In genomic region chr4:141012558-141012957, GRCm38 (mm10) we compare ENCODE assay signal across 9 mouse cellular contexts. TPM values are rescaled to one million over a fixed set of nuclear protein-coding genes. Genes with fewer than 3 reads are reported as not detected.
DNase-seq lines count a peak whose midpoint lies in the region; ATAC-seq and TF ChIP-seq lines count a peak whose summit lies in the region.
"Had no signal": no experiment of that assay in that cellular context is flagged by ENCODE, and none has a peak within 500 bp of the region (broad histone marks: within the 10 kb centered on the region; RNA-seq: fewer than 3 reads in every experiment).

No protein-coding gene starts in this region.

- H3K4me1 ChIP-seq in heart, embryonic 14.5 days (ENCODE audit: control insufficient read depth in 2 of 2, insufficient read depth in 2 of 2, low read length in 2 of 2), result peaks cover 17 to 45% of the 10 kb centered on the region in 2 experiments; a peak in 3 of 4 replicates
- peaks cover 37% of the 10 kb centered on the region for H3K4me1 ChIP-seq in forebrain, embryonic 10.5 days
- peaks cover 18% of the 10 kb centered on the region for H3K4me1 ChIP-seq in limb, embryonic 14.5 days (ENCODE audit: control insufficient read depth, insufficient read depth, low read length)

- peak overlapping the region; percentile 80; the same call in 1 of the 2 replicates for H3K4me2 ChIP-seq in heart, embryonic 14.5 days (ENCODE audit: low read length)
- peak overlapping the region; percentile 88 for H3K4me2 ChIP-seq in limb, embryonic 14.5 days (replicated peaks; ENCODE audit: low read depth, low read length, severe bottlenecking)

- H3K27me3 ChIP-seq in heart, embryonic 14.5 days (ENCODE audit: control insufficient read depth, insufficient read depth, low read length), result no peaks in the 10 kb centered on the region
- no peaks in the 10 kb centered on the region for H3K27me3 ChIP-seq in forebrain, embryonic 10.5 days (ENCODE audit: poor library complexity, severe bottlenecking)
- H3K27me3 ChIP-seq in limb, embryonic 14.5 days (ENCODE audit: control insufficient read depth, insufficient read depth, low read length), result no peaks in the 10 kb centered on the region

- TF ChIP-seq POLR2A in limb, embryonic 14.5 days (IDR thresholded peaks at IDR 0.05; ENCODE audit: borderline replicate concordance, extremely low read depth, insufficient read depth, insufficient read length), result no peak

- H3K4me3 ChIP-seq in heart, embryonic 14.5 days (ENCODE audit: control insufficient read depth in 1 of 2, insufficient read depth in 1 of 2, low read depth in 1 of 2, low read length in 2 of 2), result peak overlapping the region in 1 of 2 experiments; percentile 74; a peak in 2 of 4 replicates
- peak overlapping the region; percentile 83; the same call in 1 of the 2 replicates for H3K4me3 ChIP-seq in forebrain, embryonic 10.5 days
- peak overlapping the region; percentile 75 for H3K4me3 ChIP-seq in limb, embryonic 14.5 days (replicated peaks; ENCODE audit: low read length)

- no peaks in the 10 kb centered on the region for H3K9me3 ChIP-seq in heart, embryonic 14.5 days (ENCODE audit: control insufficient read depth, low read length)
- H3K9me3 ChIP-seq in forebrain, embryonic 10.5 days, result no peaks in the 10 kb centered on the region
- H3K9me3 ChIP-seq in limb, embryonic 14.5 days (ENCODE audit: control insufficient read depth, low read length), result no peaks in the 10 kb centered on the region

- H3K36me3 ChIP-seq in heart, embryonic 14.5 days (ENCODE audit: control insufficient read depth, insufficient read depth, low read length), result peaks cover 49% of the 10 kb centered on the region
- peaks cover 63% of the 10 kb centered on the region for H3K36me3 ChIP-seq in forebrain, embryonic 10.5 days (replicated peaks)
- peaks cover 46% of the 10 kb centered on the region for H3K36me3 ChIP-seq in limb, embryonic 14.5 days (ENCODE audit: control insufficient read depth, insufficient read depth, low read length)

- 78% methylated on average over 10 of the region's 10 CpGs for WGBS in heart, embryonic 14.5 days
- WGBS in forebrain, embryonic 10.5 days, result 84% methylated on average over 10 of the region's 10 CpGs
- 61% methylated on average over 10 of the region's 10 CpGs for WGBS in limb, embryonic 14.5 days

- ATAC-seq in heart, embryonic 14.5 days (ENCODE audit: insufficient number of reproducible peaks, insufficient read depth, low FRiP score, low read depth), result no peak
- ATAC-seq in limb, embryonic 14.5 days (ENCODE audit: low FRiP score, low read depth), result no peak
- no peak for ATAC-seq in granulocyte monocyte progenitor cell, adult 5-6 weeks (replicated peaks; ENCODE audit: poor library complexity, severe bottlenecking)
- ATAC-seq: activated CD4-positive, CD25-positive, alpha-beta regulatory T cell, adult 4 months had no signal

- H3K27ac ChIP-seq in heart, embryonic 14.5 days (replicated peaks in 1 of 2; ENCODE audit: control insufficient read depth in 1 of 2, insufficient read depth in 1 of 2, low read depth in 2 of 2, low read length in 2 of 2), result no peak overlapping the region
- H3K27ac ChIP-seq in forebrain, embryonic 10.5 days, result peak overlapping the region; percentile 97
- peak overlapping the region; percentile 94 for H3K27ac ChIP-seq in limb, embryonic 14.5 days (replicated peaks; ENCODE audit: low read depth, low read length)

- H3K9ac ChIP-seq in heart, embryonic 14.5 days (ENCODE audit: low read length), result no peak overlapping the region
- no peak overlapping the region for H3K9ac ChIP-seq in limb, embryonic 14.5 days (ENCODE audit: low read depth, low read length, severe bottlenecking)

- DNase-seq in heart, postnatal 4 days, result no peak
- DNase-seq in MN1 (ENCODE audit: low spot score), result peak; percentile 71
- no peak for DNase-seq in forebrain, embryonic 10.5 days (ENCODE audit: extremely low spot score, low spot score)
- DNase-seq in limb, embryonic 14.5 days (ENCODE audit: low spot score), result no peak
- no peak for DNase-seq in testis, postnatal 10 days (ENCODE audit: low spot score)
- no peak for DNase-seq in urinary bladder, adult 2 months (ENCODE audit: low spot score)

RNA-seq across cellular contexts. Expression of gene Mfap2, which starts 2.3 kb away (rescaled TPM):
- polyA plus RNA-seq in heart, embryonic 14.5 days (2014; fragmentation: Nextera tagmentation; extraction: Ambion mirVana), result 243 and 295 TPM in 2 replicates
- 10 to 100 TPM; 63.0 to 65.1 TPM for total RNA-seq in heart, postnatal 4 days (2021)
- polyA plus RNA-seq in forebrain, embryonic 10.5 days (2016; fragmentation: Nextera tagmentation; extraction: Ambion mirVana), result 265 TPM in 2 replicates
- polyA plus RNA-seq in limb, embryonic 14.5 days (2012; rRNA removed), result 708 and 919 TPM in 2 replicates
- polyA plus RNA-seq in limb, embryonic 14.5 days (2014; fragmentation: Nextera tagmentation; extraction: Ambion mirVana), result 1,017 and 1,089 TPM in 2 replicates
- polyA plus RNA-seq in urinary bladder, adult 2 months (2012; rRNA removed), result 37.6 and 37.9 TPM in 2 replicates
- total RNA-seq in granulocyte monocyte progenitor cell, adult 5-6 weeks (2014; fragmentation: Nextera tagmentation), result not detected in 2 replicates
- not detected in 2 replicates for total RNA-seq in granulocyte monocyte progenitor cell, adult 5-6 weeks (2017)
- polyA plus RNA-seq: activated CD4-positive, CD25-positive, alpha-beta regulatory T cell, adult 4 months had no signal

RNA-seq across cellular contexts. Expression of gene Atp13a2, which starts 25.9 kb away (rescaled TPM):
- polyA plus RNA-seq in heart, embryonic 14.5 days (2014; fragmentation: Nextera tagmentation; extraction: Ambion mirVana), result 24.7 and 27.2 TPM in 2 replicates
- 10 to 100 TPM; 22.4 to 24.3 TPM for total RNA-seq in heart, postnatal 4 days (2021)
- polyA plus RNA-seq in forebrain, embryonic 10.5 days (2016; fragmentation: Nextera tagmentation; extraction: Ambion mirVana), result 39.9 and 40.6 TPM in 2 replicates
- polyA plus RNA-seq in limb, embryonic 14.5 days (2012; rRNA removed), result 74.6 and 112 TPM in 2 replicates
- 43.7 and 45.0 TPM in 2 replicates for polyA plus RNA-seq in limb, embryonic 14.5 days (2014; fragmentation: Nextera tagmentation; extraction: Ambion mirVana)
- polyA plus RNA-seq in urinary bladder, adult 2 months (2012; rRNA removed), result 49.5 and 57.3 TPM in 2 replicates
- 30.0 and 30.5 TPM in 2 replicates for total RNA-seq in granulocyte monocyte progenitor cell, adult 5-6 weeks (2014; fragmentation: Nextera tagmentation)
- 14.5 and 23.6 TPM in 2 replicates for total RNA-seq in granulocyte monocyte progenitor cell, adult 5-6 weeks (2017)

RNA-seq across cellular contexts. Expression of gene Crocc, which starts 47.8 kb away (rescaled TPM):
- 3.3 and 4.4 TPM in 2 replicates for polyA plus RNA-seq in heart, embryonic 14.5 days (2014; fragmentation: Nextera tagmentation; extraction: Ambion mirVana)
- 1 to 10 TPM; 8.2 to 8.3 TPM for total RNA-seq in heart, postnatal 4 days (2021)
- 10.0 and 10.9 TPM in 2 replicates for polyA plus RNA-seq in forebrain, embryonic 10.5 days (2016; fragmentation: Nextera tagmentation; extraction: Ambion mirVana)
- polyA plus RNA-seq in limb, embryonic 14.5 days (2012; rRNA removed), result 25.9 and 27.8 TPM in 2 replicates
- 5.4 and 7.3 TPM in 2 replicates for polyA plus RNA-seq in limb, embryonic 14.5 days (2014; fragmentation: Nextera tagmentation; extraction: Ambion mirVana)
- 27.0 and 30.8 TPM in 2 replicates for polyA plus RNA-seq in urinary bladder, adult 2 months (2012; rRNA removed)
- 6.4 and 8.0 TPM in 2 replicates for total RNA-seq in granulocyte monocyte progenitor cell, adult 5-6 weeks (2014; fragmentation: Nextera tagmentation)
- total RNA-seq in granulocyte monocyte progenitor cell, adult 5-6 weeks (2017), result 6.5 and 7.0 TPM in 2 replicates

RNA-seq across cellular contexts. Expression of gene Sdhb, which starts 51.6 kb away (rescaled TPM):
- polyA plus RNA-seq in heart, embryonic 14.5 days (2014; fragmentation: Nextera tagmentation; extraction: Ambion mirVana), result 1,003 and 1,015 TPM in 2 replicates
- total RNA-seq in heart, postnatal 4 days (2021), result 100 to 1,000 TPM; 633 to 638 TPM
- polyA plus RNA-seq in forebrain, embryonic 10.5 days (2016; fragmentation: Nextera tagmentation; extraction: Ambion mirVana), result 411 and 415 TPM in 2 replicates
- 156 and 175 TPM in 2 replicates for polyA plus RNA-seq in limb, embryonic 14.5 days (2012; rRNA removed)
- 380 and 381 TPM in 2 replicates for polyA plus RNA-seq in limb, embryonic 14.5 days (2014; fragmentation: Nextera tagmentation; extraction: Ambion mirVana)
- polyA plus RNA-seq in urinary bladder, adult 2 months (2012; rRNA removed), result 175 and 188 TPM in 2 replicates
- 143 and 167 TPM in 2 replicates for total RNA-seq in granulocyte monocyte progenitor cell, adult 5-6 weeks (2014; fragmentation: Nextera tagmentation)
- 116 and 142 TPM in 2 replicates for total RNA-seq in granulocyte monocyte progenitor cell, adult 5-6 weeks (2017)

Comparison
In these comparisons a context has a peak if more than half of its experiments do, and no peak if none do; other contexts are left out.
1. H3K27ac ChIP-seq: peak in forebrain, embryonic 10.5 days (single experiment) and limb, embryonic 14.5 days (single experiment); none in heart, embryonic 14.5 days (0 of 2).